Mouse (Mus musculus): ENCODE measurements at regions not wholly inside any gene's neighbourhood (a gene's known extent, or its start where the extent isn't known, plus 50 kb on each side); places are given as distances from the start of the nearest gene placed in this dataset.

GRCm38 (mm10) chr7:31208237-31209054 is 52.8 kb upstream of the Gramd1a start:
- DNase-seq, result peak; percentile 68

DNA sequence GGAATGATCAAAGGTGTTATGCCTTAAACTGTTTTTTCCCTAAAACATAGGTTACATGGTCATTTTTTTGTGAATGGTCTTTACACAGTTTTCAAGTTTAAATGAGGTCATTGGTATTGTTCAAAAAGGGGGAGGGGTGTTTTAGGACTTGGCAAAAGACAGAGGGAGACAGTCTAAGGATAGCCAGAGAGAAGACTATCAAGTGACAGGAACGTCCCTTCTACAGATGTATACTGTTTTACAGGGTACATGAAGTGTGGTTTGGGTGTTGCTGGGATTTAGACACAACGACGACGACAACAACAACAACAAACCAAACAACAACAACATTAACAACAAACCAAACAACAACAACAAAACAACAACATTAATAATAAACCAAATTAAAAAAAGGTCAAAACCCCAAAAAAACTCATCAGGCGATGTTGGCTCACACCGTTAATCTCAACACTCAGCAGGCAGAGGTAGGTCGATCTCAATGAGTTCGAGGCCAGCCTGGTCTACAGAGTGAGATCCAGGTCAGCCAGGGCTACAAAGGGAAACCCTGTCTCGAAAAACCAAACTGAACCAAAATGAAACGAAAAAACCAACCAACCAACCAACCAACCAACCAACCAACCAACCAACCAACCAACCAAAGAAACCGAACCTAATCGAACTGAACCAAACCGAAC is 52.0 kb upstream of the Gramd1a start:
- no peak for DNase-seq

Measured in cerebellum, adult 11-12 months (tissue).